Mouse (Mus musculus) CD4-positive helper T cell, adult 2 months (primary cell): ENCODE measurements around the gene Myh3.
A peak's percentile ranks its signal among the peaks of the same experiment; 100 is the strongest.

Experiments
- DNase-seq: peaks from one replicate; pipeline ENCODE4 v3.0.0-alpha.2; 2012; ENCODE audit warnings: low read depth, missing footprints, low spot score

Myh3 gene

DNA sequence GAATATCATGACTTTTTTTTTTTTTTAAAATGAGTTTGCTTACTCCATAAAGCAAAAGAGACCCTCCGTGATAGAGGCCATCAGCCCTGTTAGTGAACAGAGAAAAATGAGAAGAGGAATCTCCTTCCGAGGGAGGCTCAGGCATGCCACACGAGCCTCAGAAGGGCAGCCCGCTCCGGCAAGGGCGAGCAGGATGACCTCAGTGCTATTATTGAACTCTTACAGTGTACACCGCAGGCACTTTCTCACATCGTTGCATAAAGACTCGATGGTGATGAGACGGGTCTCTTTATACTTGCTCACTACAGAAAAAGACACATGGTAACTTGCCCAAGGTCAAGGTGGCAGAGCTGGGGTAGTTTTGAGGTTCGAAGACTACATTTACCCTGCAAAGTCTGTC, 26.6 kb downstream of the Myh3 start:
- no peak for DNase-seq

DNA sequence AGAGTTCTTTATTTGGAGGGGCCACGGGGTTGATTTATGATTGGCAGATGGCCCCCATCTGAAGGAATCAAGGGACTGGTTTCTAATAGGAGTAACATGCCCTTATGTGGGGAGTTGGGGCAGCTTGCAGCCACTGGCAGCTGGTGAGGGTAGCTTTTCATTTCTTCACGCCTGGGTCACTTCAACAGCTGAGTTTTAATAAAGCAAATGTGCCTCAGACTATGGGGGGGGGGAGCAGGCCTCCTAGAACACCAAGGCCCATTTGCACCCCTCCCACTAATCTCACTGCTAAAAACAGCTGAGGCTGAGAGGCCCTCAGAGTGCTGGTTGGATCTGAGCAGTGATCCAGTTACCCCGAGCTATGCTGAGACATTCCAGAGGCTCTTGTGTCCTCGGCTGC, 27.6 kb downstream of the Myh3 start:
- DNase-seq: no peak

DNA sequence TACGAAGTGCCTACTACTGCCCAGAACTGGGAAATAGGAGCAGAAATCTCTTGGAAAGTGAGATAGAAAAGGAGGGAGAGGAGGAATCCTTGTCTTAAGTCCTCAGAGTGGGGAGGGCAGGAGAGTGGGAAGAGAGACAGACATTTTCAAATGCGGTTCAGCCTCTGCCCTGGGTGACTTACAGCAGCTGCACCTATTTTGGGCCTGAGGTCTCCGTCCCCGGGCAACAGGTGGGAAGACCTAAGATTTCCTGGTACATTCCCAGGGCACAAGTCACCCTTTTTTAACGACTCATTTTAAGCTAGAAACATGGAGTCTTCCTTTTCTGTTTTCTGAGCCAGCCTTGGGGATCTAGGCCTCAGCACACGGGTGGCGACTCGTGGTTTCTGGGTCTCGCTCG, 28.9 kb downstream of the Myh3 start:
- no peak for DNase-seq

DNA sequence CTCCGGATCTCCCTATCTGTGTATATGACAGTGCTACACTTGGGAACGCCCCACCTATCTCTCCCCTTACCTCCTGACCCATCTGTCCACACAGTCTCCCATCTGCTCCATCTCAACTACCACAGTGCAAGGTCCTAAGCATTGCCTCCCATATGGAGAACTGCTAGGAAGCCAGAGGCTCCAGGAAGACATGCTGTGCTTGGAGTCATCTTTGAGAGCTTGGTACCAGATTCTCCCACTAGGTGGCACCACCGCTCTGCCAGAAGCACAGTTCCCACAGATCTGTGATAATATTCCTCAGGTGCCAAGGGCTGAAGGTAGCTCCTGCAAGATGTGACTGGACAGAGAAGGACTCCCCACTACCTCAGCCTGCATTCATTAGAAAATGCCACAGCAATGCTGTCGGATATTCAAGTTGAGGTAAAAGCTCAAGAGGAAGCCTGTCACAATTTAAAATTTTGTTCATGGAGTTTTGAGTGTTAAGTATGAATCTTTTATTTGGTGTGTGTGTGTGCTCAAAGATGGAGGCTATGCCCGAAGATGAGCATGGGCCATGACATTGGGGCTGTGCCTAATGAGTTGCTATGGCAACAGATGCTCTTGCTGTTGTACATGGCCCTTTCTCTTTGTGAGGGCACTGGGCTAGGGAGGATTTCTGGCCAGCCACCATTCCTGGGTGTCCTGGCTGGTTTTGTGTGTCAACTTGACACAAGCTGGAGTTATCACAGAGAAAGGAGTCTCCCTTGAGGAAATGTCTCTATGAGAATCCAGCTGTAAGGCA, 32.3 kb downstream of the Myh3 start:
- peak; percentile 25 for DNase-seq

DNA sequence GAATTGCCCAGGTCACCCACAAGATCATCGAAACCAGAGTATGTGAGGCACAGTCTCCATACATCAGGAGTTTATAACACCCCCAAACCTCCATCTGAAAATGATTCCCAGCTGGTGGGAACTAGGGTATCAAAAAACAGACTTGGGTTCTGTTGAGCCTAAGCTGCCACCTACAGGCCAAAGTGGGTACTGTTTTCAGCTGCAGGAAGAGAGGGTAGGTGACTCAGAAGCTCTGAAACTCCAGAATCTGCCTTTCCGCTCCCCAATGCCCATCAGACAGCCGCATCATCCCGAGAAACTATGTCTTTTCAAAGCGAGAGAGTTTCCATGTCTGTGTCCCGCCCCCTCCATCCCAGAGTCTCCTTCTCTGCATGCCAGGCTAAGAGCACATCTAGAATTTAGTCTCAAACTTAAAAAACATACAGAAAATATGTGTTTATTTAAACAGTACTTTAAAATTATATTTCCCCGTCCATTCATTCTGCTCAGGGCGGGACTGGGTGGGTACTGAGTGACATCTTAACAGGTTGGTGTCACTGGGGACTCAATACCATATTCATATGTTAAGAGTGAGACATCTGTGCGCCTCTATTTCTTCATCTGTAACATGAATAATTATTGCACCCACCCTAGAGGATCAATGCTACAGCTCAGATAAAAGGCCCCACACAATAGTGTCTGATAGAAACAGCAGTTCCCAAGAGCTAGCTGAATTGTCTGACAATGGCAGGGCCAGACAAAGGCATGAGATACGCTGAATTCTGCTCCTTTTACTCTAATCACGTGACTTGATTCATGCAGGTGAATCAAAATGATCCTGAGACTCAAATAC, 34.1 kb downstream of the Myh3 start:
- peak; percentile 65 for DNase-seq

DNA sequence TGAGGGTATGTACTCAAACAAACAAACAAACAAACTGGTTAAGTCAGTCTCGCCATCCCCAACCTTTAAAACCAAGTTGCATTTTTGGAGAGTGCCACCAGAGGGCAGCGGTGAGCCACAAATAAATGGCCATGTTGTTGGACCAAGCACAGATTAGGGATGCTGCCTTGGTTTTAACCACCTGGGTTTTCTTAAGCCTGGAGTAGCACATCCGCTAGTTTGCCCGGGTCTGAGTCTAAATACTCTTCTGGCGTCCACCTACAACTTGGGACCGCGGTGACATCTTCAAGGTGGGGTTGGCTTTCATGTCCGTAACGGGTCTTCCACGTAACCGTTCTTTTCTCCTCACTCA, 34.7 kb downstream of the Myh3 start:
- peak; percentile 57 for DNase-seq

DNA sequence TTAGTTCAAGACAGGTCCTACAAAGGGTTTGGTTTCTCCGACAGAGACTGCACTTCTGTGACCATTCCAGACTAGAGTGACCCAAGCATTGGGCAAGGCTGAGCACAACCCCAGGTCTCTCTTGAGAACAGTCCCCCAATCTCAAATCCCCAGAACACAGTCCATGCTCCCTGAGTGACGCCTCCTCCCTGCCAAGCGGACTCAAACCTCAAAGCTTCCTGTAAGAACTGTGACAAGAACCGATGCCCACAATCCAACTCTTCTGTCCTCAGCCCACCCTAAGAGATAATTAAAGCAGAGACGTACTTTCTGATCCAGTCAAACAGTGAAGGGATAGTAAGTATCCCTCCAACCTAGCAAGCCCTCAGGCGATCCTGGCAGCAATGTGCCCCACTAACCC, 35.3 kb downstream of the Myh3 start:
- no peak for DNase-seq

DNA sequence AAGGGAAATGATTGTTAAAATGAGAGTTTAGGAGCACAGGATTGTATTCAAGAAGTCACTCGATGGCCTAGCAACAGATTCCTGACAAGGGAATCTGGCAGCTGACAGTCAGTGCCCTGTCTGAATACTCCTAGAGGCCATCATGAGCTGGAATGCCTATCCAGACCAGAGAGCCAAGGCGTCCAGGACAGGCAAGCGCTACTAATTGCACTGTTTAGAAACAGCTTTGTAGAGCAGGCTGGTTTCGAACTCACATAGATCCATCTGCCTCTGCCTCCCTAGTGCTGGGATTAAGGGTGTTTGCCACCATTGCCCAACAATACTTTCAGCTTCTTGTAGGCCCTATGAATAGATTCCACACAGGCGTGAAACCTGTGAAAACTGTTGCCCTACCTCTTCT, 36.2 kb downstream of the Myh3 start:
- no peak for DNase-seq

DNA sequence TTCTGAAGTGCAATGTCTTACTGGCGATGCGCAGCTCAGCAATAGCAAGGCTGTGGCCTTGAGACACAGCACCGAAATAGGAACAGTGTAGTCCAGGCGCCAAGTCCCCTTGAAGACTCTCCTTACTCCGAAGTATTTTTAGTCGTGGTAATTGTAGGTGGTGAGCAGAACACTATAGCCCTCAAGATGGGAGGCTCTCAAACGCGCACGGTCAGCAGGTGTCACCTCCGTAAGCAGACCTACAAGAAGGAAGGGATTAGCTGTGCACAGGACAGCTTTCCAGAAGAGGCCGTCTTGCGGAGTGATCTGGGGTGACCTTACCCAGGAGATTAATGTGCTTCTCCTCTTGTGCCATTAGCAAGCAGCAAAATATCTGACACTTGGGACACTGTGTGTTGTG, 36.8 kb downstream of the Myh3 start:
- no peak for DNase-seq

DNA sequence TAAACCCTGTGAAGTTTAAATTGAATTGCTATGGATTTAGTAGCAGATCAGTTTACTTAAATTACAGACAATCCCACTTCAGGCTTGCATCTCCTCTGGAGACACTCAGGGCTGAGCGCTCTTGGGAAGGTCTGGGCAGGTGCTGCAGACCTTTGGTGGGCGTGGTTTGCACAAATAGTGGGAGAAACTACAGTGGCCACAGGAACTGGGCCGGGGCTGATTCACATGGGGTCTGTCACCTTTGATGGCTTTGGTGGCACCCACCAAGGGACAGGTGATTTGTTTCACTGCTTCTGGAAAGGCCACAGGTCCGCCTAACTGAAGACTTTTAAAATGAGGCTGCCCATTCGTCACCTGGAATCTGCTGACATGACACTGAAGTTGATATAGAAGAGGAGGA, 38.6 kb downstream of the Myh3 start:
- no peak for DNase-seq

DNA sequence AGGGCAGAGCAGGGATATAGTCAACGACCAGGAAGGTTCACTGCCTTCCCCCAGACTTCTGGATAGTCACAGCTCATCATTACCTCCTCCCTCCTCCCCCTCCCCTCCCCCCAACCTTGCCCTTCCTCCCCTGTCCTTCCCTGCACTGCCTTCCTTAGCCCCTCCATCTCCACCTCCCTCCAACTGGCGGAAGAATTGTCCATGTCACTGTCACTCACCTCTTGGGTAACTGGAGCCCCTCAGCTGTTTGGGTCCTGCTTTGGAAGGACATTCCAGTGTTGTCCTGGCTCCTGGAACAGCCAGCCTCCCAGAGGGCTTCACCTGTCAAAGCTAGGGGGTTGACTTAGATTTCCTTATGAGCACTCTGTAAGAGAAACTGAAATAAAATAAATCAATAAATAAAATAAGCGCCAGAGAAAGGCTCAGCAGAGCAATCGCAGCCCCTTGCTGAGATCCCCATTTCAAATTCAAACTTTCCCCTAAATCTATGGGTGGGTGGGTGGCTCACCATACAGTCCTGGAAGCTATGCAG, 41.5 kb downstream of the Myh3 start:
- DNase-seq: no peak

DNA sequence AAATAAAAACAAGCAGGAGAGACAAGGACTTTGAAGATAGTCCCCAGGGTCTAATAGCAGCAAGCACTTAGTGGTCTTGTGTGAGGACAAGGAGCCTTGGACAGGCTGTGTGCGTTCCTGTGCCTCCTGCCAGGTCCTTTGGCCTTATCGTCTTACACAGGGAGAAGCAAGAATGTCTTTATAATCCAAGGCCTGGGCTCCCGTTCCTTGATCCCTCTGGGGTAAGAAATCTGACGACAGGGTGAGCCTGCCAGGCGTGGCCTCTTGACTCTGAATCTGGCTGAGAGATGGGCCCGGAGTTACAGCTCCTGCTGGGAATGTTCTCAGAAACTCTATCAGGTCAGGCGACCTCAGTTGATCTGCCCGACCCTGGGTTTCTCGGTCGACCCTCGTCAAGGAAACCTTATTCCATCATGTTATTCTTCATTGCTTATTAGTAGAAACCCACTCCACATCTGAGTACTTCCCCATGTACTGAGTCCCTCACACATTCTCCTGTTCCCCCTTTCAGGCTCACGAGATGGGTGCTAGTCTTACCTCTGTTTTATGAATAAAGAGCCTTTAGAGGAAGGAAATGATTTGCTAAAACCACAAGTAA, 42.7 kb downstream of the Myh3 start:
- DNase-seq: no peak

DNA sequence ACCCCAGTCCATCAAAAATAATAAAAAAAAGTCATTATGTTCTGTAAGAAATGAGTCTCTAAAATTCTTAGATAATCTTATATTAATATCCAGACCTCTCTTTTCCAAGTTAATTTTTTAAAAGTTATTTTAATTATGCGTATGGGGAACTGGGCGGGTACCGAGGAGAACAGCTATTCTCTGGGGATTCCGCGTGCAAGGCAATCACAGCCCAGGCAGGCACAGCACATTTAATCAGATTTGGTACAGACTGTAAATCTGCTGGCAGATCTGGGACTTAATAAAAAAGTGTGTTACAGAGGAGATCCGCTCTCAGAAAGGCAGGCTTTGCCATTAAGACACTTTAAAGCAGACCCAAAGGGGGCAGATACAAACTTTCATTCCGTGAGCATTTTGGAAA, 46.8 kb downstream of the Myh3 start:
- no peak for DNase-seq

DNA sequence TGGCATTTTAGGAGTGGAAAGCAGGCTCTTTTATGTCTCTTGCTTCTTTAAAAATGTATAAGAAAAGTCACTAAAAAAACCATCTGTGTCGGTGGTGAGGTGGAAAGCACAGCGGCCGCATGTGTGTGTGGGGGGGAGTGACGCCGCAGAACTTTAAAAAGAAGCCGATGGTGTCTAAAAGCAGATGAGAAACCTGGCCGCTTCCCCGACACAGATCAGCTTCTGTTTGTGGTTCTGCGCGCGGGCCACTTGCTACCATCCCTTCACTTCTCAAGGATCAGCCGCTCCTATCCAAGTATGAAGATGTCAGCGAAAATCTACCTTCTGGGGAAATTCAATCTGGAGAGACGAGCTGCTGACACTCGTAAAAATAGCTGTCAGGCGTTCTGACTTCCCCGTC, 47.3 kb downstream of the Myh3 start:
- DNase-seq: no peak

DNA sequence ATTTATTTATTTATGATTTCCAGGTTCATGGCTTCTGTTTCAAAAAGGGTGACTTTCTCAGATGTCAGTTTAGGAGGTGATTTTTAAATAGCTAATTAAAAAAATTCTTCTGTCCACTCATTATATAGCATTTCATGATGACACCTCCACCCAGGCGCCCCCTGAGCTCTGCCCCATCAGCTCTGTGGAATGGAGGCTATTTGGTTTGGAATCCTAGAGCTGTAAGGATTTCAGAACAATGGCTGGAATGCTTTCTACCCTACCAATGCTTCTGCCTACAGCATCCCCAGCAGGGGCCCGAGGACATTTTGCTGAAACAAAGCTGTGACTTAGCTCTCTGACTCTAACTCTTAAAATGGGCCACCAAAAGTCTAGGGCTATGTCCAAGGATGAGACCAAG, 55.4 kb downstream of the Myh3 start:
- no peak for DNase-seq

DNA sequence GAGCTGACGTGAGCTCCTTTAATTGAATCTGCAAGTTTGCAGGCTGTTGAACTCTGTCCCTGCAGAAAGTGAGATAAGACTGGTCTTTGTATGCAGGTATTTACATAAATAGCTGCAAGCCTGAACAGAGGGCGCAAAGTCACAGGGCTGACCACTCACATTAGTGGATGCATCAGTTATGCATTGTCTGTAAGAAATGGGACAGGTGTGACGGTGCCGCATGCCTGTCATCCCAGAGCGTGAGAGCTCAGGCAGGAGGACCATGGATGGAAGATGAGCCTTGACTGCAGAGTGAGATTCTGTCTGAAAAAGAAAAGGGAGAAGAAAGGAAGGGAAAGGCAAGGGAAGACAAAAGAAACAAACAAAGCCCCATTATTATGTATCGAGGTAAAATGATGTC, 56.6 kb downstream of the Myh3 start:
- no peak for DNase-seq

DNA sequence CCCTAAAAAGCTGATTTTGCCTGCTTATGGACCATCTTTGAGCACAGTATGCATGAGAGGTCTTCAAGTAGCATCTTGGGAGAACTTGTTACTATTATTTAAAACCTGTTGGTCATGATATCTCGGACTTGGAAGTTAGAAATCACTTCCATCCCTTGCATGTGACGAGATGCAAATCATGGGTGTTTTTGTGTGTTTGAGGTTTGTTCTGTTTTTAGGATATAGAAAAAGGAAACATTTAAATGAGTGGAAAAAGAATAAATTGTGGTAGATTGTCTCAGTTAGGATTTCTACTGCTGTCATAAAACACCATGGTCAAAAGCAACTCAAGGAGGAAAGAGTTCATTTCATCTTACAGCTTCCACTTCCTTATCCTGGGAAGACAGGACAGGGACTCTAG, 57.4 kb downstream of the Myh3 start:
- DNase-seq: no peak

DNA sequence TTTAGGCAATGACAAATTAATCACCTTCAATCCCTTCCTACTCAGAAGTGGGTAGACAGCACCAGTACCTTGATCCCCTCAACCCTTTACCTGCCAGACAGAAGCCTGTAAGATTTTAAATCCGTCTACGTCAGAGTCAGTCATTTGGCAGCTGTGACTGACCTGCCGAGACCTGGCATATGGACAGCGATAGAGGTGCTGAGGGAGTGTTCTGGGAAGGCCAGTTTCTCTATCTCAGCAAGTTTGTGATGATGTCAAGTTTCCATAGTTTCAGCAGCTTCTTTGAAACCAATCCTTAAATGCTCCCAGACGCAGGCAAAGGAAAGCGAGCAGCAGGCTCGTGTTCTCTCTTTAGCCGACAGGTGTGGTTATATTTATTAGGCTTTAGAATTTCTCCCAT, 61.5 kb downstream of the Myh3 start:
- no peak for DNase-seq

DNA sequence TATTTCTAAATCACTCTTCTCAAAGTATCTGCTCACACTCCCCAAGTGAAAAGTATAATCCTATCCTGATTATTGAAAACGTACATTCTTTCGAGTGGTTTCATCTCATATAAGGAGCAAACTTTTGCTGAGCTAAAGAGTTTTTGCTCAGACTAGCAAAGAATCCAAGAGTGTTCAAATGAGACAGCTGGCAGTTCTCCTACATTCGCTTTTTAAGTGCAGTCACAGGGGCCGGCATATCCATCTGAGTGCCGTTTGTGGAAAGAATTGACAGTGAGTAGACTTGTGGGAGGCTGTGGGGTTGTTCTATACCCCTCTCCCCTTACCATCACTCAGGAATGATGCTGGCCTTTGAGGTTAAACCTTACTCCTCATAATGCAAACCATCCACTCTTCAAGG, 62.1 kb downstream of the Myh3 start:
- no peak for DNase-seq

DNA sequence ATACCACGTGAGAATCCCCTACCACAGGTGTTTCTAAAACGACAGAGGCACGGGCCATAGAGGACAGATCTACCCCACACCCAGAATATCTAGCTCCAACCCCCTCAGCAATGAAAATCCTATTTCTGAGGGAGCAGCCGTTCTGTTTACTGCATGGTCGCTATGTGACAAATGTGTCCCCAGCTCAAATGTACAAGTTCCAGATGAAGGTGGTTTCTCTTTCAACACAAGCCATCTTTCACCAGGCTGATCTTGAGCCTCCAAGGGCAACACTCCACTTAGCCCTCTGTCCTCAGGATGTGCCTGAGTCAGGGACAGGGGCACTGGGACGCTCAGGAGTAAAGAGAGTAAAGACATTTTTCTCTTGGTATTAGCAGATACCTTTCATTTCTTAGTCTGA, 62.9 kb downstream of the Myh3 start:
- no peak for DNase-seq

DNA sequence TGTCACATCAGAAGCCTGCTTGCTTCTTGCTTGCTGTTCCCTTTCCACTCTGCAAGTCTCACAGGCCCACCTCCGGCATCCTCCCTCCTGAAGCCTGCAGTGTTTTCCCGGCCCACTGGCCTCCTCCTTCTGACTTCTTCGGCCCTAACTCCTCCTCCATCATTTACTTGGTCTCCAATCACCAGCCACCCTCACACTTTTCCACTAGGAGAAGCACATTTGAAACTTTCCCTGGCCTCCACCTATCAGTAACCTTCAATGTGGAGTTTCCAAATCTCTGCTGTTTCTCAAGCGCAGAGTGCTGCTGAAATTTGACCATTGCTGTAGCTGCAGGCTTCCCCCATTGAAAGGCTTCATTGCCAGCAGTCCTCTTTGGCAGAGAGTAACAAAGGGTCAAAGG, 63.9 kb downstream of the Myh3 start:
- DNase-seq: no peak

DNA sequence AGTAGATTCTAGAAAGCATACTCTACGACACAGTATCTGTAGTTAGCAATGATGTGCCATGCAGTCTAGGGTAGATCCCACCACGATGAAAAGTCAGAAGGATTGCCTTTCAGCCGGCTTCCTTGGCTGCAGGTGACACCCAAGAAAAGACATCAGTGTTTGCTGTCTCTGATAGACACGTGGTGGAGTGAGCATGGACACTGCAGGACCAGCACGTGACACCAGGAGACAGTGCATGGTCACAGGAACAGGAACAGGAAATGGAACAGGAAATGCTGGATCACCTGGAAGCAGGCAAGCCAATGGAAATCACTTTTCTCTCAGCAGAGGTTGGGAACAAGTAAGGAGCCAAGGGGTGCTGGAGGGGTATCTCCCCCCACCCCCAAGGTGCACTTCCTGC, 65.0 kb downstream of the Myh3 start:
- no peak for DNase-seq
